Mouse (Mus musculus) MEL-GATA-1-ER (cell line): Measurements from ENCODE around the gene Dio2.

Experiments
- DNase-seq: peaks from one replicate; pipeline ENCODE4 v3.0.0-alpha.2; 2012; ENCODE audit warnings: low read depth; ENCODE audit errors: extremely low read depth

The Dio2 gene

GRCm38 (mm10) chr12:90738388-90739223 is at the start of gene Dio2:
Gene Dio2 (minus strand): TSS chr12:90738438.
- no peak for DNase-seq

- no peak for DNase-seq
Measured at GRCm38 (mm10) chr12:90781438-90781837, 43.2 kb upstream of the Dio2 start.

GRCm38 (mm10) chr12:90744752-90745151 is 6.5 kb upstream of the Dio2 start:
- DNase-seq, result no peak

- DNase-seq, result no peak
Measured at GRCm38 (mm10) chr12:90743633-90744032, 5.4 kb upstream of the Dio2 start.

- DNase-seq, result peak; percentile 23
Measured at GRCm38 (mm10) chr12:90740468-90740867, 2.2 kb upstream of the Dio2 start.

- no peak for DNase-seq
Measured at GRCm38 (mm10) chr12:90737932-90738331, 306 bp downstream of the Dio2 start.

GRCm38 (mm10) chr12:90735447-90735846 is 2.8 kb downstream of the Dio2 start:
- no peak for DNase-seq

GRCm38 (mm10) chr12:90734503-90734902 is 3.7 kb downstream of the Dio2 start:
- DNase-seq, result no peak

GRCm38 (mm10) chr12:90733721-90734120 is 4.5 kb downstream of the Dio2 start:
- DNase-seq, result no peak

GRCm38 (mm10) chr12:90729648-90730047 is 8.6 kb downstream of the Dio2 start:
- no peak for DNase-seq

GRCm38 (mm10) chr12:90725107-90725506 is 13.1 kb downstream of the Dio2 start:
- DNase-seq, result no peak

GRCm38 (mm10) chr12:90724644-90725043 is 13.6 kb downstream of the Dio2 start:
- DNase-seq, result no peak

- no peak for DNase-seq
Measured at GRCm38 (mm10) chr12:90694135-90694534, 44.1 kb downstream of the Dio2 start.
